Mouse (Mus musculus) embryonic fibroblast, embryonic 13.5 days (primary cell): ENCODE results near the gene Coa4. TPM values are rescaled to one million over a fixed set of nuclear protein-coding genes. Genes with fewer than 3 reads are reported as not detected.
A peak's percentile ranks its signal among the peaks of the same experiment; 100 is the strongest.

ENCODE experiments used
- H3K27ac ChIP-seq: 2 replicates; pipeline ENCODE4 v1.5.1; 2012; ENCODE audit warnings: low read length, control low read depth, inconsistent platforms; ENCODE audit not compliant: insufficient read depth
- H3K4me1 ChIP-seq: 2 replicates; pipeline ENCODE4 v1.6.1; 2011; ENCODE audit warnings: low read length; ENCODE audit not compliant: control insufficient read depth, insufficient read depth
- H3K4me3 ChIP-seq: 2 replicates; pipeline ENCODE4 v1.5.1; 2011; ENCODE audit warnings: mild to moderate bottlenecking, control low read depth, low read length; ENCODE audit not compliant: insufficient read depth
- CTCF ChIP-seq: IDR thresholded peaks from 2 replicates; pipeline ENCODE4 v1.5.1; 2011; ENCODE audit warnings: mild to moderate bottlenecking, control low read depth, low read length, moderate library complexity, borderline replicate concordance; ENCODE audit not compliant: insufficient read depth
- POLR2A ChIP-seq: IDR thresholded peaks from 2 replicates; pipeline ENCODE4 v1.6.1; 2011; ENCODE audit warnings: low read depth, mild to moderate bottlenecking, control low read depth, low read length, moderate library complexity
- polyA plus RNA-seq: library from polyadenylated mRNA; stranded (reverse); fragments of >200 nt; gene quantifications from 2 replicates; pipeline ENCODE4 v1.2.4, GENCODE M21; 2011; ENCODE audit warnings: low read depth; ENCODE audit not compliant: missing spikeins, insufficient read length

Coa4 gene
- polyA plus RNA-seq, 1 experiment = 12.5 TPM

DNA sequence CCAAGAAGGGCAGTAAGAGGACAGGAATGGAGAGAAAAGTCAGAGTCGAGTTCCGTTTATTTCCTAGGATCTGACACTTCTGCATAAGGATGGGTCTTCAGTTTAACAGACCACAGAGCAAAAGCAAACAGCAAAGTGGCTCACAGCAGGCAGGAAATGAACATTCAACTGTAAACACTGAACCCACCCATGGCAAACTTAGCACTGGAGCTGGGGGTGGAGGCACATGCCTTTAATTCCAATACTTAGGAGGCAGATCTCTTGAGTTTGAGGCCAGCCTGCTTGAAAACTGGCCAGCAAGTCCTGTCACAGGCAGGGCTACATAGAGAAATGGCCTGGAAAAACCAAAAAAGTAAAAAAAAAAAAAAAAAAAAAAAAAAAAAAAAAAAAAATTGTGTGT lies 3.4 kb upstream of the Coa4 start:
- Histone ChIP-seq H3K27ac (no peak overlapping the region), H3K4me1 (peaks cover 2% of the 10 kb centered on the region; the same call in 1 of the 2 replicates), H3K4me3 (no peak overlapping the region)
- no peak for TF ChIP-seq POLR2A
- TF ChIP-seq CTCF = no peak

DNA sequence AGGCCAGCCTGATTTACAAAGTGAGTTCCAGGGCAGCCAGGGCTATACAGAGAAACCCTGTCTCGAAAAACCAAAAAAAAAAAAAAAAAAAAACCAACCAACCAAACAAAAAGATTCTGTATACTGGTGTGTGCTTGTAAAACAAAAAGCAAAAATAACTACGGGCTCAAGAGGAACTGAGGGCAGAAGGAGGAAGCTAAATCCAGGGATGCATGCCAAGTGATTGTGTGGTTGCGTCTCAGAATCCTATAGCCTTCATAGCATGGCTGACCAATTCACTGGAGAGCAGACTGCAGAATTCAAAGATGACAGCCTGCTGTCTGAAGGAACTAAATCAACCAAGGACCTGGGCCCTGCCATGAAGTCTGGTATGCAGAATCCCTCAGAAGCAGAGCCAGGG lies 2.7 kb upstream of the Coa4 start:
- Histone ChIP-seq H3K27ac (no peak overlapping the region), H3K4me3 (no peak overlapping the region), H3K4me1 (peaks cover 2% of the 10 kb centered on the region; the same call in 1 of the 2 replicates)
- TF ChIP-seq POLR2A (no peak), CTCF (no peak)

DNA sequence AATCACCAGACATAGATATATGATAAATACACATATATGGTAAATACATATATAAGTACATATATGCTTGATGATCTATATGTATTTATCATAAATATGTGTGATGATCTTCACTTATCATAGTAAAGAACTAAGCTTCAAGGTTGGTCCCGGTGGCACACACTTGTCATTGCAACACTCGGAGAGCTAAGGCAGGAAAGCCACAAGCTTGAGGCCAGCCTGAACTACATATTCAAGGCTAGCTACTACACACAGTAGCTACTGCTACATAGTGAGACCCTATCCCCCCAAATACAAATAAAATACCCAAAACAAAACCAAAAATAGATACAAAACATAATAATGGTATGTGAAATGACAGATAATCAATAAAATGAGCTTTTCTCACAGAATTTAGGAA lies 1.0 kb upstream of the Coa4 start:
- Histone ChIP-seq H3K4me3 (no peak overlapping the region), H3K27ac (no peak overlapping the region), H3K4me1 (peaks cover 2% of the 10 kb centered on the region; the same call in 1 of the 2 replicates)
- TF ChIP-seq POLR2A (no peak), CTCF (no peak)

DNA sequence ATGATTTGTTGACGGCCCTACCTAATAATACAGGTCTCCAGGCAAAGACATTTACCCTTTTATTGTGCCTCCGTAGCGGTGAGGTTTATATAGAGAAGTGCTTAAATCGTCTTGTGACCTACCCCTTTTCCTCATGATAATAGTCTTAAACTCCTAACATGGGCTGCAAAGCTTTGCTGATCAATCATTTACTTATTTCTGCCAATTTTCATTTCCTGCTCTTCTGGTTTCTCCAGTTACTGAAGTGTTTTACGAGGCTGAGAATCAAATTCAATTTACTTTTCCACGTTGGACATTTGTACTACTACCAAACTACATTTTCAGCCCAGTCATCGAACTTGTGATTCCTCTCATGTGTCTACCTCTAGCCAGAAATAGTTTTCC lies 640 bp downstream of the Coa4 start:
- Histone ChIP-seq H3K27ac (no peak overlapping the region), H3K4me1 (peaks cover 2% of the 10 kb centered on the region; the same call in 1 of the 2 replicates), H3K4me3 (peak overlapping the region; percentile 94)
- TF ChIP-seq POLR2A = no peak
- TF ChIP-seq CTCF = no peak

DNA sequence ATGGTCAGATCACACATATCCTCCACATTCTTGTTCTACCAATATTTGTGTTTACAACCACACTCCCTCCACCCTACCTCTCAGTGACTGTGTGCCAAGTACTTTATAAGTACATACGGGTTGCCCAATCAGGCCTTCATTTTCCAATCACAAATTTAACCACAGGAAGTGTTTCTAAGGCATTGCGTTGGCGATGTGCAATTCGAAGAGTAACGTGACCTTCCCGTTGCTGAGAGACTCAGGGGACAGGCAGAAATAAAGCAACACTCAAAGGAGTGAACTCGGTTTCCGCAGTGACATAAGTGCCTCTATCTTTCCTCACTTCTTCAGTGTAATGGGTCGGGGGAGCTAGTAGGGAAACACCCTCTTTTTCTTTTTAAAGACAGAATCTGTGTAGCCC lies 2.6 kb downstream of the Coa4 start:
- H3K4me1 ChIP-seq = peaks cover 2% of the 10 kb centered on the region; the same call in 1 of the 2 replicates
- no peak overlapping the region for H3K4me3 ChIP-seq
- no peak overlapping the region for H3K27ac ChIP-seq
- TF ChIP-seq CTCF (no peak), POLR2A (no peak)

DNA sequence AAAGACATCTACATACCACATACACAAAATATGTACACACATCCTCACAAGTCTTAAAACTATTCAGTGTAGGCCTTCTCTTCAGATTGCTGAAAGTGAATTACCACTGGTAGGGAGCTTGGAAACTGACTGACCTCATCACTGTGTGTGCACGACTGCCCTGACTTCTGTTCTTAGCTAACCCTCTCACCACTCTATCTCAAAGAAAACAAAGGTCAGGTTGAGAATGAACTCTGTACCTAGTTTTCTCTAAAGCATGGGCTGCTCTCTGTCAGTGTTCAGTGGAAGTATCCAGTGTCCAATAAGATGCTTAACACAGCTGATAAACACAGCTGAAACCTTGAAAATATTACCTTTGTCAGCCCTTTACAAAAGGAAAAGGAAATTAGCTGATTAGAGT lies 7.6 kb downstream of the Coa4 start:
- no peaks in the 10 kb centered on the region for H3K4me1 ChIP-seq
- H3K4me3 ChIP-seq = no peak overlapping the region
- no peak overlapping the region for H3K27ac ChIP-seq
- TF ChIP-seq POLR2A (no peak), CTCF (no peak)

DNA sequence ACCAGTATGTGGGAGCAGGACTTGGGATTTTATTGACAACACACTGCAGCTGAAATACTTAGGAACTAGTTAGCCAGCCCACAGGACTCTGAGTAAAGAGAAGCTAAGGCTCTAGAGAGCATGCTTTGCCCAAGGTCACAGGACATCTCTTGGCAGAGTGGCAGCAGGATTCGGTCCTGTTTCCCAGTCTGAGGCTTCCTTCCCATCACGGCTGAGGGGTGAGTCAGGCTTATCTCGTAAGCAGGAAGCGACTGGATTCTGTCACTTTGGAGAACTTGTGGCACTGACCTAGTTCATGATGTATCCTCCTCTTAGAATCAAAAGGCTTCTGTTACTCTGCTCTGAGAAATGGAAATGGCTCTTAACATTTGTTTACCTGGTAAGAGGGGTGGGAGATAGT lies 10.8 kb downstream of the Coa4 start:
- Histone ChIP-seq H3K4me1 (no peaks in the 10 kb centered on the region), H3K27ac (no peak overlapping the region), H3K4me3 (no peak overlapping the region)
- no peak for TF ChIP-seq POLR2A
- no peak for TF ChIP-seq CTCF

DNA sequence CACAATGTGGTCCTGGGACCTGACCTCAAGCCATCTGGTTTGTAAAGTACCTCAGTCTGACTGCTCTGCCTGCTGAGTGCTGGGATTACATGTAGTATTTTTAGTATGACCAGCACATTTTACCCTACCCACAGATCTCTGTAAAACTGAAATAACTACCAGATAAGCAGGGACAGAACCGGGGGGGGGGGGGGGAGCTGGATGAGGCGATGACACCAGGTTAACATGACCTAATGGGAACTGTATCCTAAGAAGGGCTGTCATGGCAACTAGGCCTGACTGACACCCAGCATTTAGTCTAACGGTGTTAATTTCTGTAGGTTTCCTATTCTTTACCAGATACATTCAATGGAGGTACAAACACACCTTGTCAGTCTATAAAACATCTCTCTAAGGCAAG lies 12.9 kb downstream of the Coa4 start:
- H3K4me3 ChIP-seq = no peak overlapping the region
- H3K4me1 ChIP-seq = no peaks in the 10 kb centered on the region
- no peak for TF ChIP-seq CTCF
- TF ChIP-seq POLR2A = no peak
- no peak overlapping the region for H3K27ac ChIP-seq

DNA sequence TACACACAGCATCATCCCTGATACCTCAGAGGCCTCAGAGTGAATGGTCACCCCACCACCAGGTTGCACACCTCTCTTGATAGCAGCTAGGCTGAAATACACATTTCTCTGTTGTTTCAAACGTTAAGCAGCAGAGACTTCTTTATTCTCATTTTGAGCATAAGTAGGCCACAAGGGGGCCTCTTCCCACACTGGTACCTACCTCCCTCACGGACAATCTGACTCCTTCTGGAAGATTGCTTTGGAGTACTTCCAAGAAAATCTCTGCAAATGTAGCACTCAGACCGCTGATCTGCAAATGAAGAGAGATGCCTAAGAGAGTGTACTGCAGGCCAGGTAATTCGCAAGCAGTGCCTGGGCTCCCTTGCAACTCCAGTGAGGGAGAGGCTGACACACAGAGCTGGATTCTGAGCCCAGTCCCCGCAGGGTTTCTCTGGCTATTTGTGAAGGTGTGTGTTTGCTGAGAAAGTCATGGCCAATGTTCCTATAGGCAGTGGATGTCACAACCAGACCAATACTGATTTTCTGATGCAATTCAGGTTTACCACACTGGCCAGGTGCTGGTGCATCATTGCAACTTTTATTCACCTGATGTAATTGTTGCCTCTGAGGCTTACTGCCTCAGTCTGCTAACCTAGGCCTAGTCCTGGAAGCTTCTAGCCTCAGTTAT lies 13.6 kb downstream of the Coa4 start:
- H3K27ac ChIP-seq = no peak overlapping the region
- no peaks in the 10 kb centered on the region for H3K4me1 ChIP-seq
- no peak for TF ChIP-seq POLR2A
- no peak for TF ChIP-seq CTCF
- H3K4me3 ChIP-seq = no peak overlapping the region

DNA sequence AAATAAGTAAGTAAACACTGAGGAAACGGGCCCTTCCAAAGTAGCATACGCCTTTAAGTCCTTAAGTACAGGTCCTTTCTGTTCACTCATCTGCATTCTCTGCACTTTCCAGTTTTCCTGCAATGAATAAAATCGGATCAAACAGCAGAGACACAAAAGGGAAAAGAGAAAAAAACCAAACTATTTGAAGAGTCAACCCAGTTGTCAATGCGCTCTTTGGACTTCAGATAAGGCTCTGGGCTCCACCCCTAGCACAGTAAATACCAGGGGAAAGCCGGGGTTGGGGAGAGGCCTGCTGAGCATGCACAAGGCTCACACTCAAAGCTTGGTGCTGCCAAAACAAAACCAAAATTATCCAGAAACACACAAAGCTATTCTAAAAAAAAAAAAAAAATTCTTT lies 18.1 kb downstream of the Coa4 start:
- no peaks in the 10 kb centered on the region for H3K4me1 ChIP-seq
- no peak overlapping the region for H3K4me3 ChIP-seq
- no peak overlapping the region for H3K27ac ChIP-seq
- TF ChIP-seq POLR2A (no peak), CTCF (no peak)

DNA sequence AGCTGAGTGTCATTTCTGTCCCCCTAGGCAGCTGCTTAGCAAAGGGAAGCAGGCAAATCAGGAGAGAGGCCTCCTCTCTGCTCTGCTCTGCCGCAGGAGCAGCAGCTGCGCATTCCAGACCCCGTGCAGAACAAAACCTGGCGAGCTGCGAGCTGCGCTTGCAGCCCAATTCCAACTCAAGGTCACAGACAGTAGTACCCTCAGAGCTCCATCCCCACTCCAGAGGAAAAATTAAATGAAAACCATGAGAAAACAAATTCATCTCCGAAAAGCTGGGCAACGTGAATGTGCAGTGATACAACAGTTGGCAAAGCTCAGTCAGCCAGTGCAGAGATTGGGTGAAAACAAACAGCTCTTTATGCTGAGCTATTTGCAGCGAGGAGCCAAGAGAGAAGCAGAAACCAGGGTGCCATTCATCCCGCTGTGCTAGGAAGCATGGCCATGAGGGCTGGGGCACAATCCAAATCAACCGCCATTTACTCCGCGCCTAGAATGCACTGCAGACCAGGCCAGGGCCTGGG lies 18.6 kb downstream of the Coa4 start:
- Histone ChIP-seq H3K4me3 (no peak overlapping the region), H3K27ac (no peak overlapping the region), H3K4me1 (no peaks in the 10 kb centered on the region)
- TF ChIP-seq POLR2A (no peak), CTCF (no peak)
